Mouse (Mus musculus) layer of hippocampus, adult 18-20 months (tissue): ENCODE measurements around the gene Nckap5. TPM values are rescaled to one million over a fixed set of nuclear protein-coding genes. Genes with fewer than 3 reads are reported as not detected.
"Not testable (repeated sequence)": the region's sequence is repeated elsewhere in the genome, so short reads cannot be mapped to it uniquely, and the experiment has no call there.

ENCODE experiments used
- DNase-seq, 2 experiments: peaks; one replicate each; pipeline ENCODE4 v3.0.0; 2022; ENCODE audit warnings: low spot score in 2 of 2
- total RNA-seq, 2 experiments: library from RNA; stranded (reverse); gene quantifications; 2 replicates each; pipeline ENCODE4 v1.2.3; 2021

Gene Nckap5
- total RNA-seq, 2 experiments from 2014 or later, result 5.6 to 9.4 TPM

GRCm38 (mm10) chr1:126210212-126210611, 620.4 kb downstream of the Nckap5 start:
- no peak for DNase-seq

- no peak for DNase-seq
Observed at GRCm38 (mm10) chr1:126209743-126210142, 620.9 kb downstream of the Nckap5 start.

- DNase-seq, result peak; percentile 54 to 68
Observed at GRCm38 (mm10) chr1:126209131-126209530, 621.5 kb downstream of the Nckap5 start.

- no peak for DNase-seq
Observed at GRCm38 (mm10) chr1:126196937-126197336, 633.7 kb downstream of the Nckap5 start.

- DNase-seq, result no peak
Observed at GRCm38 (mm10) chr1:126190353-126190752, 640.2 kb downstream of the Nckap5 start.

- no peak for DNase-seq
Observed at GRCm38 (mm10) chr1:126183751-126184150, 646.8 kb downstream of the Nckap5 start.

GRCm38 (mm10) chr1:126168579-126168978, 662.0 kb downstream of the Nckap5 start:
- DNase-seq, result no peak

GRCm38 (mm10) chr1:126168131-126168530, 662.5 kb downstream of the Nckap5 start:
- DNase-seq, result no peak

GRCm38 (mm10) chr1:126167546-126167945, 663.1 kb downstream of the Nckap5 start:
- no peak for DNase-seq

- DNase-seq, result no peak
Observed at GRCm38 (mm10) chr1:126159287-126159686, 671.3 kb downstream of the Nckap5 start.

GRCm38 (mm10) chr1:126155816-126156215, 674.8 kb downstream of the Nckap5 start:
- DNase-seq, result no peak

- DNase-seq, result peak; percentile 86 to 94
Observed at GRCm38 (mm10) chr1:126153516-126154234, 676.9 kb downstream of the Nckap5 start.

GRCm38 (mm10) chr1:126152217-126152616, 678.4 kb downstream of the Nckap5 start:
- peak; percentile 1 to 27 for DNase-seq

- DNase-seq, result no peak
Observed at GRCm38 (mm10) chr1:126149966-126150365, 680.6 kb downstream of the Nckap5 start.

GRCm38 (mm10) chr1:126135717-126136116, 694.9 kb downstream of the Nckap5 start:
- peak; percentile 3 to 59 for DNase-seq

- DNase-seq, result no peak
Observed at GRCm38 (mm10) chr1:126132316-126132715, 698.3 kb downstream of the Nckap5 start.

GRCm38 (mm10) chr1:126129129-126129528, 701.5 kb downstream of the Nckap5 start:
- DNase-seq, result no peak

- no peak for DNase-seq
Observed at GRCm38 (mm10) chr1:126123111-126123510, 707.5 kb downstream of the Nckap5 start.

GRCm38 (mm10) chr1:126120506-126120905, 710.1 kb downstream of the Nckap5 start:
- DNase-seq, result peak in 1 of 2 experiments; percentile 10

- no peak for DNase-seq
Observed at GRCm38 (mm10) chr1:126116034-126116433, 714.6 kb downstream of the Nckap5 start.

GRCm38 (mm10) chr1:126105673-126106256, 724.8 kb downstream of the Nckap5 start:
- no peak for DNase-seq

GRCm38 (mm10) chr1:126094346-126094745, 736.3 kb downstream of the Nckap5 start:
- DNase-seq, result no peak

GRCm38 (mm10) chr1:126091979-126092378, 738.6 kb downstream of the Nckap5 start:
- not testable (repeated sequence) for DNase-seq
